Mouse (Mus musculus) stomach, postnatal 0 days (tissue): ENCODE results near the gene Birc6. TPM values are rescaled to one million over a fixed set of nuclear protein-coding genes. Genes with fewer than 3 reads are reported as not detected.

Experiments used
- ATAC-seq: fragments of 200-750 bp; cut with Nextera tagmentation; 2 replicates; pipeline ENCODE4 v1.8.0; 2017; ENCODE audit not compliant: low FRiP score, low TSS enrichment
- DNase-seq: peaks from one replicate; pipeline ENCODE4 v3.0.0-alpha.2; 2016; ENCODE audit warnings: low spot score
- H3K27ac ChIP-seq: fragments of 300-500 bp; sonication (generic); replicated peaks from 2 replicates; pipeline ENCODE4 v1.5.1; 2014; ENCODE audit warnings: mild to moderate bottlenecking, control low read depth
- H3K27me3 ChIP-seq: fragments of 300-500 bp; sonication (generic); 2 replicates; pipeline ENCODE4 v1.6.1; 2014; ENCODE audit warnings: low read length; ENCODE audit not compliant: control insufficient read depth, insufficient read depth
- H3K36me3 ChIP-seq: fragments of 300-500 bp; sonication (generic); 2 replicates; pipeline ENCODE4 v1.6.1; 2014; ENCODE audit warnings: low read length, mixed read lengths; ENCODE audit not compliant: control insufficient read depth, insufficient read depth
- H3K4me1 ChIP-seq: fragments of 300-500 bp; sonication (generic); replicated peaks from 2 replicates; pipeline ENCODE4 v1.6.1; 2014; ENCODE audit warnings: antibody characterized with exemption; ENCODE audit not compliant: control insufficient read depth, insufficient read depth
- H3K4me2 ChIP-seq: fragments of 300-500 bp; sonication (generic); replicated peaks from 2 replicates; pipeline ENCODE4 v1.6.1; 2014; ENCODE audit warnings: low read depth, mild to moderate bottlenecking, control low read depth, moderate library complexity
- H3K4me3 ChIP-seq: fragments of 300-500 bp; sonication (generic); 2 replicates; pipeline ENCODE4 v1.5.1; 2014; ENCODE audit warnings: low read depth, low read length, control low read depth
- H3K9ac ChIP-seq: fragments of 300-500 bp; sonication (generic); 2 replicates; pipeline ENCODE4 v1.6.1; 2014; ENCODE audit warnings: mild to moderate bottlenecking, low read length, control low read depth, mixed read lengths
- H3K9me3 ChIP-seq: fragments of 300-500 bp; sonication (generic); 2 replicates; pipeline ENCODE4 v1.6.1; 2016; ENCODE audit warnings: low read length; ENCODE audit not compliant: control insufficient read depth
- CTCF ChIP-seq: IDR thresholded peaks from 2 replicates; pipeline ENCODE4 v1.5.1; 2016; ENCODE audit warnings: antibody characterized with exemption, low read depth, mild to moderate bottlenecking, moderate library complexity
- EP300 ChIP-seq: optimal IDR thresholded peaks from 2 replicates; pipeline ENCODE3; 2016; ENCODE audit warnings: antibody characterized with exemption
- WGBS: fragments of 180-500 bp; shearing (Covaris S2); extraction: QIAGEN DNeasy Blood & Tissue Kit; methylation state at CpG from one replicate; pipeline ENCODE4 v1.1.7; 2014; 5-methylcytosine and 5-hydroxymethylcytosine counted together
- polyA plus RNA-seq: library from polyadenylated mRNA; unstranded; fragments of >200 nt; fragmentation: Nextera tagmentation; extraction: Ambion mirVana; gene quantifications from 2 replicates; pipeline ENCODE4 v1.2.1, GENCODE M21; 2015

Birc6 gene
- polyA plus RNA-seq, 1 experiment from 2014 or later = 56.4 TPM

DNA sequence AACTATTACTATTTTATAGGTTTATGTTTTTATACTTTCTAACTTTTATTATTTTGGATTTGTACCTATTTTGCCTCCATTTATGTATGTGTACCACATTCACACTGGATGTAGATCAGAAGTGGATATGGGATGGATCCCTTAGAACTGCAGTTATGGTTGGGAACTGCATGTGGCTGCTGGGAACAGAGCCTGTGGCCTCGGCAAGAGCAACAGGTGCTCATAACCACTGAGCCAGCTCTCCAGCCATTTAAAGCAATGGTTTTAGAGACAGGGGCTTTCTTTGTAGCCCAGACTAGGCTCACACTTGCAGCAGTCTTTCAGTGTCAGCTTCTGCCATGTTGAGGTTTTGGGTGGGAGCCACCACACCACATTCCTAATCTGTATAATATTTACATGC lies 221.6 kb downstream of the Birc6 start:
- ATAC-seq = no peak
- H3K4me3 ChIP-seq = no peak overlapping the region
- no peak overlapping the region for H3K27ac ChIP-seq
- DNase-seq = no peak
- no peaks in the 10 kb centered on the region for H3K9me3 ChIP-seq
- H3K27me3 ChIP-seq = no peaks in the 10 kb centered on the region
- WGBS = 65% methylated on average over 1 of the region's 1 CpGs
- H3K9ac ChIP-seq = no peak overlapping the region
- no peaks in the 10 kb centered on the region for H3K36me3 ChIP-seq
- no peak overlapping the region for H3K4me2 ChIP-seq
- no peaks in the 10 kb centered on the region for H3K4me1 ChIP-seq
- TF ChIP-seq CTCF = no peak
- TF ChIP-seq EP300 = no peak

DNA sequence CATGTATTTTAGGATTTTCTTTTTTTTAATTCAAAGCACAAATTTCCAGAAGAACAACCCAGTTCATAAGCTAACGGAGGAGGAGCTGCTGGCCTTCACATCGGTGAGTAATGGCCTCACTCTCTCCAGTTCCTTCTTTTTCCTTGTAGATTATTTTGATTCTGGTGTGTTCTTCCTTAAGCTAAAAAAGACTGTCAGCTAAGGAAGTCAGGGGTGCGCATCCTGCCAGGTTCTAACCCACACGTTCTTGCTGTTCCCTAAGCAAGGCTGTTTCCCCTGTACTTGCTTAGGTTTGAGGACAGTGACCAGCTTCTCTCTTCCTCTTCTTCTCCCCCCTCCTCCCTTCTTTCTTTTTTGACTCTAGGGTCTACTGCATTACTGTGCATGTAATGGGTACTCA lies 222.9 kb downstream of the Birc6 start:
- Histone ChIP-seq H3K9me3 (no peaks in the 10 kb centered on the region), H3K4me3 (no peak overlapping the region), H3K4me2 (no peak overlapping the region), H3K4me1 (no peaks in the 10 kb centered on the region), H3K36me3 (no peaks in the 10 kb centered on the region), H3K27ac (no peak overlapping the region), H3K27me3 (no peaks in the 10 kb centered on the region), H3K9ac (no peak overlapping the region)
- DNase-seq = no peak
- no peak for ATAC-seq
- 85% methylated on average over 4 of the region's 4 CpGs for WGBS
- TF ChIP-seq EP300 (no peak), CTCF (no peak)

Other genes starting within 250 kb of the Birc6 start
- 61.5 and 63.0 TPM in 2 replicates for gene Memo1, start 232.8 kb upstream of the Birc6 start, polyA plus RNA-seq
- gene Dpy30, start 204.4 kb upstream of the Birc6 start, polyA plus RNA-seq = 190 and 193 TPM in 2 replicates
- gene Spast, start 189.3 kb upstream of the Birc6 start, polyA plus RNA-seq = 10.8 and 11.6 TPM in 2 replicates
- gene Slc30a6, start 132.7 kb upstream of the Birc6 start, polyA plus RNA-seq = 27.4 and 29.4 TPM in 2 replicates
- gene Nlrc4, start 69.2 kb upstream of the Birc6 start, polyA plus RNA-seq = 5.4 and 5.5 TPM in 2 replicates
- gene Yipf4, start 38.8 kb upstream of the Birc6 start, polyA plus RNA-seq = 80.2 and 88.8 TPM in 2 replicates
- 9.5 and 11.9 TPM in 2 replicates for gene Ttc27, start 189.4 kb downstream of the Birc6 start, polyA plus RNA-seq